Mouse (Mus musculus): ENCODE measurements around the gene Muc2.

- TF ChIP-seq CHD2 (IDR thresholded peaks at IDR 0.05; ENCODE audit: low read depth, low read length) (no peak), MAFK (IDR thresholded peaks at IDR 0.05; ENCODE audit: insufficient read depth, low read depth, low read length) (no peak), ZC3H11A (IDR thresholded peaks at IDR 0.05; ENCODE audit: borderline replicate concordance, low read depth, low read length) (no peak)
Observed at GRCm38 (mm10) chr7:141671626-141672291, 18.4 kb upstream of the Muc2 start.
